Mouse (Mus musculus) mesoderm, embryonic 11.5 days (tissue): ENCODE results near the gene Cd47.

Source experiments
- DNase-seq: peaks from one replicate; pipeline ENCODE4 v3.0.0-alpha.2; 2012; ENCODE audit warnings: low read depth, low spot score

Cd47 gene

DNA sequence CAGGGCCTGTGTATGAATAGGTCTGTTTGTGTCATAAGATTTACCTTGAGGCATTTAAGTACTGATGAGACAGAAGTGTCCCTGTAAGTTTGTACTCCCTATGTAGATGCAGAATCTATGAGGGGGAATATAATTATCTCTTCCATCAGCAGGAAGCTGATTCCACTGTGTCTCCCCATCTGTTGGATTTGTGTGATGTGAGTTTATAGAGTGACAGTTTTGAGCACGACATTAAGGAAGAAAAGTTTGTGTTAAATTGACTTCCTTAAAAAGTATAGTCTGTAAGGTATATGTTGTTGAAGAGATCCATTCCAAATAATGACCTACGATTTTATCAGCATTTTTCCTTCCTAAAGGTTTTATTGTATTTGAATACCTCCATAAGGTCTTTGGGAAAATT is 106.6 kb downstream of the Cd47 start:
- no peak for DNase-seq

GRCm38 (mm10) chr16:49907356-49907755 is 107.0 kb downstream of the Cd47 start:
- no peak for DNase-seq

GRCm38 (mm10) chr16:49909536-49909935 is 109.2 kb downstream of the Cd47 start:
- DNase-seq, result no peak

DNA sequence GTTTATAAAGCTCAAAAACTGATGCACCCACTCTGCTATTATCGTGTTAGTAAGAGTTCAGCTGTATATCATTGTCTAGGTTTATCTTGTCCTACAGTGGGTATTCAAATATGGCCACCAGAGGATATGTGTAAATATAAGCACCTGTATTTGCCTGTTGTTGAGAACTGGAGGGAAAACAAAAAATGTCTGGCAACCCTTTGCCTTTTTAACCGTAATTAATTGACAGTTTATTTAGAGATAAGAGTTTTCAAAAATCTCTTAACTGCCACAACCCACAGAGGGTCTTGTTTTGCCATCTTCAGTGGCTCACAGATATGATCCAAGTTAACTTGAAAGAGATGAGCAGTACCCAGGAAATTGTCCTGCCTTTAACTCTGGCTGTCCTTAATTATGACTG is 113.8 kb downstream of the Cd47 start:
- no peak for DNase-seq

DNA sequence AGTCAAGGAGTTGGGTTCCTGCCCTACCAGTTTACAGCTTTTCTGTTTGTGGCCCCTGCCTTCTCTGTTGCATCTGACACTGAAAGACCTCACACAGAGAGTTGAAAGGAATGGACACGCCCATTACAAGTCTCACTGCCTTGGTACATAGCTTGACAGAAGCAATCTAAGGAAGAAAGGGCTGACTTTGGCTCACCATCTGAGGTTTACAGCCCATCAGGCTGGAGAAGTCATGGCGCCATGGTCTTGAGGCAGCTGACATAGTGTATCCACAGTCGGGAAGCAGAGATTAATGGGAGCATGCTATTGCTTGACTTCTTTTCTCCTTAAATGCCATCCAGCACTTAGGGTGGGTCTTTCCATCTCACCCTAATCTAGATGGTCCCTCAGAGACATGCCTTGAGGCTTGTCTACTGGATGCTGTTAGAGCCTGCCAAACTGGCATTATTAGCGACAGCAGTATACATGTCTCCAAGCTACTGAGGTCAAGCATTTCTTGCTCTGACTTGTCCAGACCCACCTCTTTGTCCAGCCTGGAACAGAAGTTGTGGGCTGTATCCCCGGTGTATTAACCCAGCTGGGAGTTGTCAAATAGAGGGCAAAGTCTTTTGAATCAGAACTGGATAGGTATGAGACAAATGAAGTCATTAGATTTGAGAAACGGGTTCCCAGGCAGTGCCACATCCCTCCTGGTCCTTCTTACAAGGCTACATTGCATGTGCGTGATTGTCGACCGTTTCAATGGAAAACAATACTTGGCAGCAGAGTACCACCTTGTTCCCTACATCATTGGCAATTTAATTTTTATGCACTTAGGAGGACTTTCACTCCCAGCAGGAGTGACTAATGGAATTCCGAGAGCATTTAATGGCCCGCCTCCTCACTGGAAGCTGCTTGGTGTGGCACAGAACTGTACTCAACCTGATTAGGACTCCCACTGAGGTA is 115.5 kb downstream of the Cd47 start:
- no peak for DNase-seq

GRCm38 (mm10) chr16:49920191-49920590 is 119.9 kb downstream of the Cd47 start:
- no peak for DNase-seq

GRCm38 (mm10) chr16:49921677-49922076 is 121.3 kb downstream of the Cd47 start:
- no peak for DNase-seq

- DNase-seq, result no peak
Measured at GRCm38 (mm10) chr16:49922098-49922497, 121.8 kb downstream of the Cd47 start.

DNA sequence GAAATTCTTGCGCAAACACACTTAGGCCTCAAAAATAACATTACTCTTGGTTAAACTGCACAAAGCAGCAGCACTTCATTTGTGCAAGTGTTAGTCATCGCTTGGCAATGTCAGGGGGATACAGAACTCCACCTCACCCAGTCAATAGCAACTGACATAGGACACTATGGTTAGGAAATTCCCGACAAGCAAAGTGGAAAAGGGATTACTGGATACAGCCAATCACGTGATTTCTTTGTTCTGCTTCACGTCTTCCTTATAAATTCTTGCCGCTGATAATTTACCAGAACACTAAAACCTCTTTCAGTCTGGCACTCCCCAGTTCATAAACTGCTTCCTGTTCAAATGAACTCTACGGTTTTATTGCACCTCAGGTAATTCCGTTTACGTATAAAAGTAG is 123.4 kb downstream of the Cd47 start:
- no peak for DNase-seq

- no peak for DNase-seq
Measured at GRCm38 (mm10) chr16:49924941-49925340, 124.6 kb downstream of the Cd47 start.

DNA sequence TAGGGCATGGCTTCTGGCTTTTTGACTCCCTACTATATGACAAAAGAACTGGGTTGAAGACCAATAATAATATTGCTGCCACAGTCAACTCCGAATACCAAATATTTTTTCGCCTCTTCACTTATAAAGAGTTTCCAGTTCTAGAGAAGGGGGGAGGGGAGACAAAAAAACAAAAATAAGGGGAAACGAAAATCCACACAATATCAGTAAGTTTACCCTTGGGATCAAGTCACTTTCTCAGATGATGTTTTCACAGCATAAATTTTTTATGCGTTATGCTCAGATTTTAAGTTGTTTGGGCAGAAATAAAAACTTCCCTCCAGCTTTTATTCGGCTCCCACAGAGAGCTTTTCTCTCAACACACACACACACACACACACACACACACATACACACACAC is 132.9 kb downstream of the Cd47 start:
- no peak for DNase-seq

GRCm38 (mm10) chr16:49936008-49936443 is 135.7 kb downstream of the Cd47 start:
- no peak for DNase-seq

DNA sequence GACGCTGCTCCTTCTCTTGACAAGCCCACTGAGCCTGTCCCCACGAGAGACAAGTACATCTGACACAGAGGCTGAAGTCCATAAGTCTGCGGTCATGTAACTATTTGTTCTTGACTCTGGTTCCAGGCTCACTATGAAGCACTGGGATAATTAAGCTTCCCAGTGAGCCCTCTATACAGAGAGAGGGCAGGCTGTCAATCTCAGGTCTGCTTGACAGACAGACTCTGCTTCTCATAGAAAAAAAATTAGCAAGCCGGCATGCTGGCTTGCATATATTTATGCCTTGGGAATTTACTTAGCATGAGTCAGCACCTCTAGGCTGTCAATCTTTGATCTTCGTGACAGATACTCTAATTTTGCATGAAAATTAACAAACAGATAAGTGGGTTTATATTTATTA is 136.5 kb downstream of the Cd47 start:
- DNase-seq, result no peak

DNA sequence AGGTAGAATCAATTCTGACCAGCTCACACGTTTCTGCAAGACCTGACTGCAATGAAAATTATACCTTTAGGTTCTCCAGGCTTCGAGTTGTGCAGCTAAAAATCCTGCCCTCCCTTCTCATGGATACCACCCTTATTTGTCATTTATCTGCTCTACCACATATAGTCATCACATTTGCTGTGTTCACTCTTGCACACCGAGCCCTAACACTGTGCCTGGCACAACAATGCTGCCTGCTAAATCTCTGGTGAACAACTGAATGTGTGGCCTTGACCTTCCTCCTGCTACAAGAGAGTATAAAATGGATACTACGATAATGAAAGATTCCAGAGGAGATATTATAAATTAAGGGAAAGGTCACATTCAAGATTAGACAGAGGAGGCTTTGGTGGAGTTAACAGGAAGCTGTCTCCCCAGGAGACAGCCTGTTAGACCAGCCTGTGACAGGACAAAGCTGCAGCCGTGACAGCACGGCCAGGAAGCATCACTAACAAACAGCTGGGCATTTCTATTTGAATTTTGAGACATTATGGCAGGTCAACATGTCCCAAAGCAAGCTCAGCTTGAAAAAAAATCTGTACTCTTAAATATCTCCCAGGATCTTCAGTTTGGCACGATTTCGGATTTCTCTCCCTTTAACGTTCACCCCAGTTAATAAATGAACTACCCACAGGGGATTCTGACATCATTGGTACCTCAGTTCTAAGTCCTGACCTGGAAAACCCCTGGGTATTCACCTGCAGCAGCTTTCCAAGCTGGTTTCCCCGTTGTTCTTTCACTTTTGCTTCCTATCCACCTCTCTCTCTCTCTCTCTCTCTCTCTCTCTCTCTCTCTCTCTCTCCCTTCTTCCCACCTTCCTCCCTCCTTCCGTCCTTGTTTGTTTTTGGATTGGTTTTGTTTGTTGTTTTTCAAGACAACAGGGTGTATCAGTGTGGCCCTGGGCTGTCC is 137.2 kb downstream of the Cd47 start:
- DNase-seq, result no peak

- DNase-seq, result no peak
Measured at GRCm38 (mm10) chr16:49938483-49939301, 138.4 kb downstream of the Cd47 start.

GRCm38 (mm10) chr16:49939376-49939775 is 139.0 kb downstream of the Cd47 start:
- DNase-seq, result no peak

DNA sequence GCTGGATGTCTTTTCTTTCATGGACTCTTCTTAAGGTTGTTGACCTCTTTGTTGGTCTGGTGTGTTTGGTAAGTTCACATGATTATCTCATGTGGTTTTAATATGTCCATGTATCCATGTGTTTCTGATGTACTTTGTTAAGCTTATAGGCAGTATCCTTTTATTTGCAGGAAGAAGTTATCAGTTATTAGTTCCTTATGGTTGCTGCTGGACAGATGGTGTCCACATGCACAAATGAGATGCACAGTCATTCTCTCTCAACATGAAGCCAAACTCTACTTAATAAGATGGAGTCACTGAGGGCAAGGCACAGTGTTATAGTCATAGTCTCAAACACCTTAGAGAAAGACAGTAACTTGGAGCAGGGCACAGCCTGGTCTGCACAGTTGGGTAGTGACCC is 140.1 kb downstream of the Cd47 start:
- no peak for DNase-seq

- no peak for DNase-seq
Measured at GRCm38 (mm10) chr16:49941031-49941430, 140.7 kb downstream of the Cd47 start.

DNA sequence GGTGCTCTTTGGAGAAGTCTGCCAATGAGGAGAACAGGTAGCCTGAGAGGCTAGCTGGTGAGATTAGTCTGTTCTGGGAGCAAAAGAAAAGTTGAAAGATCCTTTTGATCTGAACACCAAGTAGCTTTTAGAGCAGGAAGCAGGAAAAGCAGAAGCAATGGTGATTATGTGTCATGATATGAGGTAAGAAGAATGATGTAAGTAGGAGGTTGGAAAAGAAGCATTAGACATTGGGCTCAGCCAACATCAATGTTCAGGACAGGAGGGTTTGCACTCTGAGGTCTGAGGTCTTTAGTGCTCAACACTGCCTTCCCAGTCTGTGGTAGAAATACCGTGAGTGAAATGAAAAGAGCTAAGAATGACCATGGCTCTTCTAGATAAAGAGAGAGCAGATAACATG is 143.4 kb downstream of the Cd47 start:
- DNase-seq, result no peak

- no peak for DNase-seq
Measured at GRCm38 (mm10) chr16:49945084-49945483, 144.8 kb downstream of the Cd47 start.

GRCm38 (mm10) chr16:49947049-49947448 is 146.7 kb downstream of the Cd47 start:
- no peak for DNase-seq
